Mouse (Mus musculus): ENCODE results near the gene Zfp442. TPM values are rescaled to one million over a fixed set of nuclear protein-coding genes. Genes with fewer than 3 reads are reported as not detected.

Zfp442 gene
- polyA plus RNA-seq, 1 experiment from 2014 or later: 3.8 TPM

Other genes with a start within 250 kb of the Zfp442 start
- 4.1 and 4.9 TPM in 2 replicates for gene Zfp937, start 233.4 kb downstream of the Zfp442 start, polyA plus RNA-seq (2015; fragmentation: Nextera tagmentation; extraction: Ambion mirVana)
- 2.0 and 2.7 TPM in 2 replicates for gene Gm21994, start 195.9 kb downstream of the Zfp442 start, polyA plus RNA-seq (2015; fragmentation: Nextera tagmentation; extraction: Ambion mirVana)
- not detected in 2 replicates for gene Gm14124, start 194.0 kb downstream of the Zfp442 start, polyA plus RNA-seq (2015; fragmentation: Nextera tagmentation; extraction: Ambion mirVana)
- 1.9 TPM in 1 of 2 replicates, not detected in the other for gene Gm10130, start 127.8 kb downstream of the Zfp442 start, polyA plus RNA-seq (2015; fragmentation: Nextera tagmentation; extraction: Ambion mirVana)
- 4.1 and 4.7 TPM in 2 replicates for gene 3300002I08Rik, start 88.7 kb downstream of the Zfp442 start, polyA plus RNA-seq (2015; fragmentation: Nextera tagmentation; extraction: Ambion mirVana)
- 0.06 and 0.08 TPM in 2 replicates for gene Zfp345, start 33.6 kb upstream of the Zfp442 start, polyA plus RNA-seq (2015; fragmentation: Nextera tagmentation; extraction: Ambion mirVana)
- gene Cst7, start 118.9 kb upstream of the Zfp442 start, polyA plus RNA-seq (2015; fragmentation: Nextera tagmentation; extraction: Ambion mirVana): 0.13 and 1.1 TPM in 2 replicates
- 23.4 and 30.7 TPM in 2 replicates for gene Apmap, start 157.1 kb upstream of the Zfp442 start, polyA plus RNA-seq (2015; fragmentation: Nextera tagmentation; extraction: Ambion mirVana)
- 8.8 and 12.1 TPM in 2 replicates for gene Acss1, start 217.0 kb upstream of the Zfp442 start, polyA plus RNA-seq (2015; fragmentation: Nextera tagmentation; extraction: Ambion mirVana)
- gene Vsx1, start 237.9 kb upstream of the Zfp442 start, polyA plus RNA-seq (2015; fragmentation: Nextera tagmentation; extraction: Ambion mirVana): not detected in 2 replicates